Mouse (Mus musculus): ENCODE data around the gene Atp5s.

- TF ChIP-seq GATA1 (IDR thresholded peaks at IDR 0.05; ENCODE audit: borderline replicate concordance, low read length) (no peak), FLI1 (IDR thresholded peaks at IDR 0.05; ENCODE audit: low read length) (no peak)
Observed at GRCm38 (mm10) chr12:69760743-69761406, 36.1 kb downstream of the Atp5s start.
